Mouse (Mus musculus) left cerebral cortex, adult 11 months (tissue): ENCODE data around the gene Uba3.

Experiments used
- DNase-seq: peaks from one replicate; pipeline ENCODE4 v3.0.0; 2022; ENCODE audit warnings: low spot score

Gene Uba3

DNA sequence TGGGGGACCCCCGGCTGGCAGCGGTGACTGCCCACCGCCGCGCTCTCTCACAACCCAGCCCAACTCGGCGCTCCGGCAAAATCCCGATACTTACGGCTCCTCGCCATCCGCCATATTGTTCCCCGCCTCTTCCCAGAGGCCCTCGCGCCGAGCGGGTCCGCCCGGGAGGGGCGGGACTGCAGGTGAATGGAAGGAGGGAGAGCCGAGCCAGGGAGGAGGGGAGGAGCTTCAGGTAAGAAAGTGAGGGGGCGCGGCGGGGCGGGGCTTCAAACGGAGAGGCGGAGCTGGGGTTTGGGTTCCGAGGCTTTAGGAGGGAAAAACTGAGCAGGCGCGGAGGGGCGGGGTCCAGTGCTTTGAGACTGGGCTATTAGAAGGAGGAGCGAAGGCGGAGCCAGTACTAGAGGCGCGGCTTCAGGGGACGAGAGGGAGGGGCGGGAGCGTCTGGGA is at the start of gene Uba3:
Uba3 (minus strand) TSS at position 209 of the 447 bp plus-strand sequence.
- peak; percentile 96 for DNase-seq

GRCm38 (mm10) chr6:97252711-97253221 is 47.3 kb upstream of the Uba3 start, which contains the start of gene Lmod3:
Gene Lmod3, minus strand, starts transcription at chr6:97252759.
- no peak for DNase-seq

DNA sequence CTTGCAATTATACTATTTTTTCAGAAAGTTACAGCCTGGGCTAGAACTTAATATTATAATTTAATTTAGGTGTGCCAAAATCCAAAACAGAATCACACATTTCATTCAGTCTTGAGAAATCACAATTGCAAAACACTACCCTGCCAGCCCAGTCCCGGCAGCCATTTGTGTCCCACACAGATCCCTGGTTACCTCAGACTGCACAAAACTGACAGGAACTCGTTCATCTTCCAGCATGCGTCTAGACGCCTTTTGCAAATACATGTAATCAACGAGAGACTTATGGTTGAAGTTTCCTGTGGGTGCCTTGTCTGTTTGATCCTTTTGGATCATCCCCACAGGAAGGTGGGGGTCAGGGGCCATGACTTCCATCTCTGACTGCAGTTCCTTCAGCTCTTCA is 46.6 kb upstream of the Uba3 start:
- DNase-seq = no peak

DNA sequence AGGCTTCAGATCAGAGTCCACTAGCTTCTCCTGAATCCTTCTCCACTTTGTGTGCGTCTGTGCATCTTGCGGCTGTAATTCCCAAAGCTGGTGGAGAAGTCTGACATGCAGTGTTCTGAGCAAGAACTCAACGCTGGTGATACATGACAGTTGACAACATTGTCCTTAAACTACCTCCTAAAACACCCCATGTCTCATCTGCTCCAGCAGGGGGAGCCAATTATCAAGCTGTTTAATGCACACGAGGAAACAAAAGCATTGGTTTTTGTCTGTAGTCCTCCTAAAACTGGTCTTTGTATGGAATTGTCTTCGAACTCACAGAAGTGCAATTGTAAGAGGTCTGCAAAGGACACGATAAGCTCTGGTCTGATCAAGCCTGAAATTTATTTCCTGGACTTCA is 45.5 kb upstream of the Uba3 start:
- DNase-seq = no peak

DNA sequence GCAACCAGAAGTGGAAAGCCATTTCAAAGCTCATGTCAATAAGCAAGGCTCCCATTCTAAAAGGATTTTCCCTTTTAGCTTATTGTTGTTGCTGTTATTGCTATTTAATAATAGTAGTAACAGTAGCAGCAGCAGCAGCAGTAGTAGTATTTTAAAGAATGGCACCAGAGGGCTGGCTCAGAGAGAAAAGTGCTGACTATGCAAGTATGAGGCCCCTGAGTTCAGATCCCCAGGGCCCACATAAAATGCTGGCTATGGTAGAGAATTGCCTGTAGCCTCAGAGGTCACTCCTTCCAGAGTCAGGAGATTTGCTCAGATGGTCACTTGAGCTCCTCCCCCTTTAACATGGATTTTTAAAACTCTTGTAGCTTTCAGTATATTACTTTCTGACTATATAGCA is 39.8 kb upstream of the Uba3 start:
- DNase-seq = no peak

- DNase-seq = no peak
These were observed 37.1 kb upstream of the Uba3 start for GRCm38 (mm10) chr6:97242522-97242921.

- DNase-seq = no peak
These were observed 34.6 kb upstream of the Uba3 start for GRCm38 (mm10) chr6:97240092-97240491.

GRCm38 (mm10) chr6:97239360-97239759 is 33.9 kb upstream of the Uba3 start:
- no peak for DNase-seq

DNA sequence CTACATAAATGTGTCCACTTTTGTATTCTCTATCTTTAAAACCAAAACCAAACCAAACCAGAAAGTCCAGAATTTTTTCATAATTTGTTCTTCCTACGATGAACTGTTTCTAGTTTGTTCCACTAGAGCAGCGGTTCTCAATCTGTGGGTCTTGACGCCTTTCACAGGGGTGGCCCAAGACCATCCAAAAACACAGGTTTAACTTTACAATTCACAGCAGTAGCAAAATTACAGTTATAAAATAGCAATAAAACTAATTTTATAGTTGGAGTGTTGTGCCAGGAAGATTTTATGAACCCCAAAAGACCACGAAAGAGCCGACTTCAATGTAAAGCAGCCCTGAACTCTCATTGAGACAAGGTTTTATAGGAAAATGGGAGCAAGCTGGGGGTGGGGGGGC is 30.6 kb upstream of the Uba3 start:
- DNase-seq = no peak

DNA sequence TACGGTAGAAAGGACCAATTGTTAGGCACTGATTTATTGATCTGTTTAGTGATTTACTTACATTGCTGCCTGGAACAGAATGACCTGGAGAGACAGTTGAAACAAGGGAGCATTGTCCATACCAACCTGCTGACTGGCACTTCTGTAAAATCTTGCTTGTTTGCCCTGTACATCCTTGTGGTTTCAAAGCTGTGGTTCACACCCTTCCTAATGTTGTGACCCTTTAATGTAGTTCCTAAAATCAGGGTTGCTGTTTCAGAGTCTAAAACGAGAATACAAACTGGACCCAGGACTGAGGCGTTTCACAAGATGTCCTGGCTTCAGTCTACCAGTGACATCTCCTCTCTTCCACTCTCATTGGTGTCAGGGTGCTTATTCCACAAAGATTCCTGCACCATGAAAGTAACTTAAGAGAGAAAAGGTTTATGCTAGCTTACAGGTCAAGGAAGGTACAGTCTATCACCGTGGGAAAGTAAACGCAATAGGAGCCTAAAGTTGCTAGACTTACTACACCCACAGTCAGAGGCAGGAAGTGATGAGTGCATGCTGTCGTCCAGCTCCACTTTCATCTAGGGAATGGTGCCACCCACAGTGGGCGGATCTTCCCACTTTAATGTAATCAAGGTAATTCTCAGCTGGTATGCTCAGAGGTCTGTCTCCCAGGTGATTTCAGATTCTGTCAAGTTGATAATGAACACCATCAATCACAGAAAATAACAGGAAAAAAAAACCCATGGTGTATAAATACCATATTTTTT is 29.6 kb upstream of the Uba3 start:
- DNase-seq = no peak

- no peak for DNase-seq
These were observed 21.8 kb upstream of the Uba3 start for GRCm38 (mm10) chr6:97227067-97227847.

- DNase-seq = no peak
These were observed 20.6 kb upstream of the Uba3 start for GRCm38 (mm10) chr6:97226083-97226491.

DNA sequence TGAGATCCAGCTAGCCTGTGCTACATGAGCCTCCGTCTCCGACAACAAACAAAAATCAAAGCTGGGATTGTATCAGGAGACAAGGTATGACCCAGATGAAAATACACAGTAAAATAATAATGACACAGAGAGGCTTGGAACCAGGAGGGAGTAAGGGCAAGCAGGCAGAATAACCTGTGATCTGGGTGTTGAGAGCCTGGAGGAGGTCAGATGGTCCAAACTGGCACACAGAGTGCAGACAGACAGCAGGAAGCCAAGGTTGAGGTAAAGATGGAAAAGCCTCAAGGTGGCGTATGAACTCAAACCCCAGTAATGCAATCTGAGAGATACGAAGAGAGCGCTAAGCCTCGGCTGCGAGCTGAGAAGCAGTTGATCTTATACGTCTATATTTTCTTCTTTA is 19.1 kb upstream of the Uba3 start:
- no peak for DNase-seq

GRCm38 (mm10) chr6:97223566-97223965 is 18.1 kb upstream of the Uba3 start:
- DNase-seq = no peak

GRCm38 (mm10) chr6:97222931-97223467 is 17.6 kb upstream of the Uba3 start:
- no peak for DNase-seq

GRCm38 (mm10) chr6:97222321-97222720 is 16.9 kb upstream of the Uba3 start:
- no peak for DNase-seq

DNA sequence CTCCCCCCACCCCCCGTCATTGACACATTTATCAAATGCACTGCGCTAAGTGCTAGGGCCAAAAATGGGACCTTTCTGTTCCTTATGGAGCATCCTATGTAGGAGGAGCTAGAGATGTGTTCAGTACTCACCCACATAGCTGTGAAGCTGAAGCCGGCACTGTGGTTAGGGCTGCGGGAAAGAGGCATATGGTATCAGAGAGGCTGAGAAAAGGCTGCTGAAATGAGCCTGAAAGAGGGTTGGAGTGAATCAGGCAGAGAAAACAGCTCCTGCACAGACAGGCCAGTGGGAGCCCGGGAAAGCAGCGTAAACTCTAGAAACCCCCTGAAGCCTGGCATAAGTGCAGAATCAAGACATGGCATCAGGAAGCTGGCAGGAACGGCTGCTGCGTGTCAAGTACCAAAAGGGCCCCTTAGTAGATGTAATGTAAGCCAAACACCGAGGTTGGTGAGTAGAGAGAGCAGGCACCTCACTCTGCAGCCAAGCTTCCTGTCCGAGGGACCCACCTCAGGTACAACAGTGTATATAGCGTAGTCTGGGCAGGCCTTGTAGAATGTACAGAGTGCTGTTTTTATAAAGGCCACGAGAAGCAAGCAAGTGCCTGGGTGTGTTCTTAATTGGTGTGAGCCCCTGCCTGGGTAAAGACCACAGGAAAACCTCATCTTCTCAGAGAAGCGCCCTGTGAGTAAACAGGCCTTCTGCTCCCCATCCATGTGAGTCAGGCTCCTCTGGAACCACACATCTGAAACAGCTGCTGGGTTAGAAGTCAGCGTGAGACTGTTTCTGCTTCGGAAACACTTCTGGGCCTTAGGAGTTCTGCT is 16.0 kb upstream of the Uba3 start:
- DNase-seq = peak; percentile 59

GRCm38 (mm10) chr6:97220672-97221071 is 15.2 kb upstream of the Uba3 start:
- DNase-seq = no peak

DNA sequence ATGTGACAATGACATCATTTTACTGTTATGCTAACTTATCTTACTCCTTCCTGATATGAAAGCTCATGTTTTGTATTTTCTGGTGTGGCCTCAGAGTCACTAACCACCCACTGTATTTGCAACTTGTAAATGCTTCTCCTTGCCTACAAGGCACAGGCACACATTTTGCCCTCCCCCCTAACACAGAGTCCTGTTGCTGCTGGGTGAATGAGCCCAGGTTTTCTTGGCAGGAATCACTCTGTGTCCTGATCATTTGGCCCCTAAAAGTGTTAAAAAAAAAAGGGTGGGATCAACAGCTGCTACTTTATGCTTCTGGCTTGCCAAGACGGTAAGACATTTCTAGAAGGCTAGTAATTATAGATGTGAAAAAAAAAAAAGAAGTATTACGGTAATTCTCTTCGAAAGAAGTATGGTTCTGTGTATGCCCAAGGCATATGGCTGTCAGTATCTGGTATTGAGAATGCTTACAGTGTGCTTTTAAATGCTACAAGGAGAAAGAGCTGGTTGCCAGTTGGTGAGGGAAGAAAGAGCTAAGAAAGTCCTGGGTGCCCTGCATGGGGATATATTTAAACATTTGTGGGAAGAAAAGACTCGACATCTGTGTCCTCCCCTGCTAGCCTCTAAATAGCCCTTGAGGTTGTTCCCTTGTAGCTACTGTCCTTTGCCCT is 10.8 kb upstream of the Uba3 start:
- no peak for DNase-seq

- DNase-seq = no peak
These were observed 6.5 kb upstream of the Uba3 start for GRCm38 (mm10) chr6:97211981-97212380.

DNA sequence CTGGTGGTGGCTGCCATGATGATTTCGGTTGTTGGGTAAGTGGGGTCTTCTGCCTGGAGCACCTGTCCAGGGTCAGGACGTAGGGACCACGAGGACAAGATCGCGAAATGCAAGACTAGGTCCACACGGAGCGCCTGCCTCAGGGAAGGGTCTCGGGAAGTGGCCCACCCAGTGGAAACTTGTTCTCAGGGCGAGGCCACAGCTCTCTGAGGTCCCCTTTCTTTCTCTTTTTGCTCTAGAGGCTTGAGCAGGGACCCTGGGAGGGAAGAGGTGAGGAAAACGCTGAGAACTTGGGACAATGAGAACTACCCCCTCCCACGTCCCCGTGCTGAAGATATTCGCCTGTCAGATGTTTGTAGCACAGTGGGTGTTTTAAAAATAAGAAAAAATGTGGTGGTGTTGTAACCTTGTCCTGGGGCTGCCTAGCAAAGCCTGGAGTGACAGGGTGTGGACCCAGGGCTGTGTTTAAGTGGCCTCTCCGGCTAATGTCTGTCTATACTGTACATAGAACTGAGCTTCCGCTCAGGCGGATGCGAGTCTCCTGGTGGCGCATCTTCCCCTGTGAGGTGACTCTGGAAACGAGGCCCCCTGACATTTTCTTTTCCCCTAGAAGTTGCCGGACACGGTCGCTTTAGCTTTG is 5.6 kb upstream of the Uba3 start:
- no peak for DNase-seq
